Mouse (Mus musculus): Measurements from ENCODE around the gene Vgll4.

DNA sequence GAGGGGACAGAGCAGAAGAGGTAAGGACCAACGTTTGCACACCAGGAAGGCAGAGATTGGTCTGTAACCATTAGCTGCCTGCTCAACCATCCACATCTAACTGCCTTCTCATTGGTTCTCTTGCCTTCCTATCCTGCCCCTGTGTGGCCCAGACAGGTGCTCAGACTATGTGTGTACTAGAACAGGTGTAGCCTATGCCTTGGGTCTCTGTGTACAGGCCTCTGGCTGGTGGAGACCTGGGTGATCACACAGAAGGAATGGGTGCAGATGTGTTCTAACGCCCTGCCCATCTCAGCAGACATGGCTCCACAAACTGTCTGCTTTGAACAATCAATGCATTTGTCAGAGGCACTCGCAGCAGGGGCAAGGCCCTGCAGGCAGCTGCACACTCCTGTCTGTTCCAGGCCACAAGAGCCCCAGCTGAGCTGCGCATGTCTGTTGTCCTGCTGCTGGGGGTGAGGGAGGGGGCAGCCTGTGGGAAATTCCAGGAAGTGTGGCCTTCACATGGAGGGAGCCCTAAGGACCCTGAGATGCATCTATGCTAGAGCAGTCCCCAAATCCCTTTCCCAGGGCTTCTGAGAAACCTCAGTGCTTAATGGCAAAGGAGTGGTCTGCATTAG is 123.5 kb downstream of the Vgll4 start:
- TF ChIP-seq CTCF (IDR thresholded peaks at IDR 0.05; ENCODE audit: low read depth): no peak
- TF ChIP-seq EP300 (IDR thresholded peaks at IDR 0.05; ENCODE audit: low read depth): no peak

All from liver, embryonic 14.5 days (tissue).